Mouse (Mus musculus): ENCODE measurements around the gene Spon2. TPM values are rescaled to one million over a fixed set of nuclear protein-coding genes. Genes with fewer than 3 reads are reported as not detected.

Gene Spon2
- polyA plus RNA-seq, 1 experiment from 2014 or later = 2.8 TPM

Other genes with a start within 250 kb of the Spon2 start
- 613 and 627 TPM in 2 replicates for gene Ywhah, start 199.6 kb downstream of the Spon2 start, polyA plus RNA-seq (2015; fragmentation: Nextera tagmentation; extraction: Ambion mirVana)
- gene Slc5a1, start 114.2 kb downstream of the Spon2 start, polyA plus RNA-seq (2015; fragmentation: Nextera tagmentation; extraction: Ambion mirVana) = 0.04 TPM in 1 of 2 replicates, not detected in the other
- gene Ctbp1, start 56.5 kb upstream of the Spon2 start, polyA plus RNA-seq (2015; fragmentation: Nextera tagmentation; extraction: Ambion mirVana) = 503 and 515 TPM in 2 replicates
- gene Maea, start 117.1 kb upstream of the Spon2 start, polyA plus RNA-seq (2015; fragmentation: Nextera tagmentation; extraction: Ambion mirVana) = 122 and 123 TPM in 2 replicates
- gene Uvssa, start 160.1 kb upstream of the Spon2 start, polyA plus RNA-seq (2015; fragmentation: Nextera tagmentation; extraction: Ambion mirVana) = 8.7 and 9.0 TPM in 2 replicates
- gene Nkx1-1, start 215.5 kb upstream of the Spon2 start, polyA plus RNA-seq (2015; fragmentation: Nextera tagmentation; extraction: Ambion mirVana) = 0.38 and 0.45 TPM in 2 replicates

All from hindbrain, embryonic 13.5 days (tissue).